Mouse (Mus musculus) forebrain, embryonic 14.5 days (tissue): ENCODE results near the gene Lnx1. TPM values are rescaled to one million over a fixed set of nuclear protein-coding genes. Genes with fewer than 3 reads are reported as not detected.
A peak's percentile ranks its signal among the peaks of the same experiment; 100 is the strongest.

Source experiments
- ATAC-seq: fragments of 200-750 bp; cut with Nextera tagmentation; 2 replicates; pipeline ENCODE4 v1.8.0; 2017; ENCODE audit warnings: mild to moderate bottlenecking, moderate library complexity
- DNase-seq: peaks from one replicate; pipeline ENCODE4 v3.0.0-alpha.2; 2015; ENCODE audit warnings: low spot score
- H3K27ac ChIP-seq: fragments of 300-500 bp; sonication (generic); 2 replicates; pipeline ENCODE4 v1.5.1; 2014; ENCODE audit warnings: low read depth, mild to moderate bottlenecking, control low read depth, low read length, moderate library complexity
- H3K27me3 ChIP-seq: fragments of 300-500 bp; sonication (generic); replicated peaks from 2 replicates; pipeline ENCODE4 v1.6.1; 2014; ENCODE audit warnings: low read length, control low read depth, mixed read lengths; ENCODE audit not compliant: control insufficient read depth, insufficient read depth
- H3K36me3 ChIP-seq: fragments of 300-500 bp; sonication (generic); 2 replicates; pipeline ENCODE4 v1.6.1; 2014; ENCODE audit warnings: low read length, control low read depth; ENCODE audit not compliant: control insufficient read depth, insufficient read depth
- H3K4me1 ChIP-seq: fragments of 300-500 bp; sonication (generic); 2 replicates; pipeline ENCODE4 v1.6.1; 2014; ENCODE audit warnings: antibody characterized with exemption, low read length, control low read depth; ENCODE audit not compliant: control insufficient read depth, insufficient read depth
- H3K4me2 ChIP-seq: fragments of 300-500 bp; sonication (generic); 2 replicates; pipeline ENCODE4 v1.6.1; 2014; ENCODE audit warnings: mild to moderate bottlenecking, control low read depth, low read length
- H3K4me3 ChIP-seq: fragments of 300-500 bp; sonication (generic); 2 replicates; pipeline ENCODE4 v1.5.1; 2014; ENCODE audit warnings: low read depth, low read length, control low read depth
- H3K9ac ChIP-seq: fragments of 300-500 bp; sonication (generic); 2 replicates; pipeline ENCODE4 v1.6.1; 2014; ENCODE audit warnings: mild to moderate bottlenecking, low read length, control low read depth, moderate library complexity
- H3K9me3 ChIP-seq: fragments of 300-500 bp; sonication (generic); replicated peaks from 2 replicates; pipeline ENCODE4 v1.6.1; 2016; ENCODE audit warnings: low read length, control low read depth, mixed read lengths; ENCODE audit not compliant: control insufficient read depth
- WGBS: fragments of 180-500 bp; shearing (Covaris S2); extraction: QIAGEN DNeasy Blood & Tissue Kit; methylation state at CpG from one replicate; pipeline ENCODE4 v1.1.7; 2014; 5-methylcytosine and 5-hydroxymethylcytosine counted together
- polyA plus RNA-seq: library from polyadenylated mRNA; unstranded; fragments of >200 nt; fragmentation: Nextera tagmentation; extraction: Ambion mirVana; gene quantifications from 2 replicates; pipeline ENCODE4 v1.2.1, GENCODE M21; 2014

Lnx1 gene
- polyA plus RNA-seq, 1 experiment from 2014 or later: 2.8 TPM

DNA sequence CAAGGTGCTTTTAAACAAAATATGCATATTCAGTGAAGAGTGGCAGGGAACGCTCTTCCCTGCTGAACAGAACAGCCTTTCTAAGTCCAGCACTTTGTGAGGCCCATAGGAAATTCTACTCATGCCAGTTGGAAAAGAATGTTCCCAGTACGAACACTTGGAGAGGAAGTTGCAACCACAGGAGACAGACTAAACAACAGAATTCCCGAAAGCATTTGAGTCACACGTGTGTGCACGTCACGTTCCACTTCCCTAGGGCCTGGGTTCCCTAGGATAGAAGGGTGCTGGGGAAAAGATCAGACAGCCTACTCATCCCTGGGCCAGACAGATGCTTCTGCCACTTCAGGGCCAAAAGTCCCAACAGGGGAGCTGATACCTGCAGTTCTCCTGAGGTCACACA lies 48.2 kb downstream of the Lnx1 start:
- no peaks in the 10 kb centered on the region for H3K4me1 ChIP-seq
- H3K9ac ChIP-seq: no peak overlapping the region
- 85% methylated on average over 6 of the region's 6 CpGs for WGBS
- H3K9me3 ChIP-seq: no peaks in the 10 kb centered on the region
- no peak overlapping the region for H3K27ac ChIP-seq
- no peak overlapping the region for H3K4me3 ChIP-seq
- no peaks in the 10 kb centered on the region for H3K27me3 ChIP-seq
- ATAC-seq (no peak), DNase-seq (no peak)
- H3K4me2 ChIP-seq: no peak overlapping the region
- no peaks in the 10 kb centered on the region for H3K36me3 ChIP-seq

DNA sequence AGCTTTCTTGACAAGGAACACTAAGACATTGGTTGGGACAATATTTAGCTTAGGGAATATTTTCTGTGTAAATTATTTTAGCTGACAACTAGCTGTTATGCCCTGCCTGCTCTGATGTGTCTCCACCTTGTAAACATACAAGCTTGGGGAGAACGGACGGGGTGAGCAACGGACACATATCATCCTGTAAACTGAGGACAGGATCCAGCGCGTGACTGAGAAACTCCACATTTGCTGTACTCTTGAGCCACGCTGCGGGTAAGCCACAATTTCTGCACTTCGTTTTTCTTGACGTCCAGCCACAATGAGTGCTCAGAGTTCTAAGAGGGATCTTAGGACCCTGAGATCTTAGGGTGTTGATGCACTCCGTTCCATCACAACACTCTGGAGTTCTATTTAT lies 48.9 kb downstream of the Lnx1 start:
- no peak overlapping the region for H3K9ac ChIP-seq
- H3K9me3 ChIP-seq: no peaks in the 10 kb centered on the region
- no peaks in the 10 kb centered on the region for H3K27me3 ChIP-seq
- DNase-seq (no peak), ATAC-seq (no peak)
- 90% methylated on average over 10 of the region's 10 CpGs for WGBS
- no peak overlapping the region for H3K4me3 ChIP-seq
- no peak overlapping the region for H3K4me2 ChIP-seq
- no peaks in the 10 kb centered on the region for H3K36me3 ChIP-seq
- no peaks in the 10 kb centered on the region for H3K4me1 ChIP-seq
- H3K27ac ChIP-seq: no peak overlapping the region

DNA sequence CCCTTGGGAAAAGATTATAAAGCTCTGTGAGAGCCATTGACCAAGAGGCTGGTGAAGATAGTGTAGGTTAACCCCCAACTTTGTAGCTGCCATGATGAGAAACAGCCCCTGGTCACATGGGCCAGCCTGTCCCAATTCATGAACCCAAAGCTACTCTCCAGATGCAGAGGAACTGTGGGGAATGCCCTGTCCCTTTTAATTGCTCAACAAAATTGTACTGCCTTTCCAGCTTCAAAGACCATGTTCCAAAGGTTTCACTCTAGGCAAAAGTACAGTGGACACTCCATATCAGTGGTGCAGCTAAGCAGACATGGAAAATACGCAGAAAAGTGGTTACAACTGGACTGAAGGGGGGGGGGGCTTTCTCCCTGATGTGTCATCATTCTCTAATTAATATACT lies 53.6 kb downstream of the Lnx1 start:
- H3K4me3 ChIP-seq: no peak overlapping the region
- ATAC-seq (no peak), DNase-seq (no peak)
- no peak overlapping the region for H3K27ac ChIP-seq
- 100% methylated on average over 1 of the region's 1 CpGs for WGBS
- no peaks in the 10 kb centered on the region for H3K27me3 ChIP-seq
- H3K4me1 ChIP-seq: no peaks in the 10 kb centered on the region
- H3K4me2 ChIP-seq: no peak overlapping the region
- no peaks in the 10 kb centered on the region for H3K36me3 ChIP-seq
- H3K9me3 ChIP-seq: no peaks in the 10 kb centered on the region
- H3K9ac ChIP-seq: no peak overlapping the region

DNA sequence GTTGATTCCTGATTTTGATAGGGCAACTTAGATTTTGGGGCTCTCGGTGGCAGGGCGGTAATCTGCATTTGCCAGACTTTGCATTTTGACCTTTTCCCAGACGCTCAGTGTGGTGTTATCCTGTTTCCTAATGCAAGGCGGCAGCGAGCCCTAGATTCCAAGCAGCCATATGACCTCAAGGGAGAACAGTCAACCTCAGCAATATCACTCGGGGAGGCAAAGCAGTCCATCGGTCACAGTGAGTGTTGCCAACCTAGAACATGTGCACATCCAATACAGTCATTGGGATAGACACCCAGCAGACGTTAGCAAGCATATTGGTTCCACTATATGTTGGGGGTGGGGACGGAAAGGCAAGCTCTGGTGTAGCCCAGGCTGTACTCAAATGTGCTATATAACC lies 54.5 kb downstream of the Lnx1 start:
- WGBS: 89% methylated on average over 9 of the region's 9 CpGs
- H3K4me2 ChIP-seq: no peak overlapping the region
- no peaks in the 10 kb centered on the region for H3K4me1 ChIP-seq
- DNase-seq (no peak), ATAC-seq (no peak)
- H3K4me3 ChIP-seq: no peak overlapping the region
- H3K9ac ChIP-seq: no peak overlapping the region
- no peak overlapping the region for H3K27ac ChIP-seq
- H3K36me3 ChIP-seq: no peaks in the 10 kb centered on the region
- H3K27me3 ChIP-seq: no peaks in the 10 kb centered on the region
- H3K9me3 ChIP-seq: no peaks in the 10 kb centered on the region

DNA sequence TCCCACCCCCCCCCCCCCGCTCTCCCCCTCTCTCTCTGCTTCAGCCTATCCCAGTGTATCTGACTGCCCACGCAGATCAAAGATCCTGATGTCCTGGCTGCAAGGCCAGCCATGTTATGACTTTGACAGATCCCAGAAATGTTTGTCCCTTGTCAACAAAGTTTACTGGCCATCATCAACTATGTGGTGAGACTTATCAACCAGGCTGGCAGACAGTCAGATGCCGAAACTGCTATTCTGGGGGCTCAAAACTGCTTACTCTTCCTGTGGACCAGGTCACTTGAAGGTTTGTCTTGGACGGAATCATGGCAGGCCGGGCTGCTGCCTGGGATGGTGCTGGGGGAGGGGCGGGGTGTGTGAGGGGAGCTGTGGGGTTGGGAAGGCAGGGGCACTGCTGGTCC lies 55.1 kb downstream of the Lnx1 start:
- 63% methylated on average over 5 of the region's 6 CpGs for WGBS
- Histone ChIP-seq H3K27ac (no peak overlapping the region), H3K9me3 (no peaks in the 10 kb centered on the region), H3K4me1 (no peaks in the 10 kb centered on the region), H3K4me3 (no peak overlapping the region), H3K36me3 (no peaks in the 10 kb centered on the region), H3K27me3 (no peaks in the 10 kb centered on the region), H3K9ac (no peak overlapping the region), H3K4me2 (no peak overlapping the region)
- DNase-seq (no peak), ATAC-seq (no peak)

DNA sequence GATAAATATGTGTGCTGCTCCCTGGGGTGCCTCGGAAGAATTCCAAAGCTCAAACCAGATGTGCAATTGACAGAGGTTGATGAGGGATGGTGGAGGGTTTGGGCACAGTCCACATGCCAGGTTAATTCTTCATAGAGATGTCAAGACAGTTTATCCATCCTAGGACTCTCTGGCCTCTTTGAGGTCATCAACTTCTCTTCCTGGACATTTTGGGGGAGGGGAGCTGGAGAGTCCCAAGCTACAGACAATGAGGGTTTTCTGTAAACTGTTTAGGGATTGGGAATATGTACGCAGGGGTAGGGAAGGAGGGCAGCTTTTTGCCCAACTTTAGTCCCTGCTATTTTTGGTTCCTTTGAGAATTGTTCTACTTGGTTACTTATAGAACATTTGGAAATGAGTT lies 60.4 kb downstream of the Lnx1 start:
- ATAC-seq (no peak), DNase-seq (no peak)
- Histone ChIP-seq H3K4me2 (no peak overlapping the region), H3K4me3 (no peak overlapping the region), H3K9ac (no peak overlapping the region), H3K27me3 (no peaks in the 10 kb centered on the region), H3K4me1 (no peaks in the 10 kb centered on the region), H3K9me3 (no peaks in the 10 kb centered on the region), H3K27ac (no peak overlapping the region), H3K36me3 (no peaks in the 10 kb centered on the region)
- 84% methylated on average over 2 of the region's 2 CpGs for WGBS

DNA sequence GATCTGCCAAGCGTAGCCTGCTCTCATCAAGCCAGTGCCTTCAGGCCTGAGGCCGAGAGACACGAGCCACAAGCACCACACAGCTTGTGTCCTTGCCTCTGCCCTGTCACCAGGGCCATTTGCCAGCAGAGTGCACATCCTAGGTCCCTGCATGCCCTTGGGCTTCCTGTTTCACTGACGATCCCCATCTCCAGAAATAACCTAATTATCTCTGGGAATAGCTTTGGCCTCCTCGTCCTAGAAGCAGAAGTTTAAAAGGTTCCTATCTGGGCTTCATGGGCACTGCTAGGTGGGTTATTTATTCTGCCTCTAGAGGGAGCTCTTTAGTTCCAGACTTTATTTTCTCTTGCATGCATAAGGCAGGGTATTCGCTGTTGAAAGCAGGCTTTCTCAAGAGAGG lies 61.7 kb downstream of the Lnx1 start:
- H3K9ac ChIP-seq: no peak overlapping the region
- WGBS: 65% methylated on average over 6 of the region's 6 CpGs
- no peak overlapping the region for H3K4me2 ChIP-seq
- no peaks in the 10 kb centered on the region for H3K36me3 ChIP-seq
- no peak overlapping the region for H3K27ac ChIP-seq
- H3K27me3 ChIP-seq: no peaks in the 10 kb centered on the region
- no peaks in the 10 kb centered on the region for H3K4me1 ChIP-seq
- ATAC-seq: no peak
- no peak overlapping the region for H3K4me3 ChIP-seq
- no peaks in the 10 kb centered on the region for H3K9me3 ChIP-seq
- peak; percentile 35 for DNase-seq

DNA sequence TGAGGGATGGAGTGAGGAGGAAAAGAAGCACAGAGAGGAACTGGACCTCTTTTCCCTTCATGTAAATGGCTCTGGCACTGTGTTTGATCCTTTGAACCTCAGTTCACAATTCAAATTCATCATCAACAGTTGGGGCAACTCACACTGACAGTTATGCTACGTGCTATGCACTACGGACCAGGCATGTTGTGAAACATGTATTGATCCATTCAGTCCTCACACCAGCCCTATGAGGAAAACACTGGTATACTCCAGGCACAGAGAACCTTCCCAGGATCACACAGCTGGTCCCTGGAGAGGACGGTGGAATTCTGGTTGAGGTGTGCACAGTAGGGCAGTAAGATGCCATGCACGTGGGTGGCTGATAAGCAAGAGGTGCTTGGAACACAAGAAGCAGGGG lies 62.2 kb downstream of the Lnx1 start:
- Histone ChIP-seq H3K9ac (no peak overlapping the region), H3K4me2 (no peak overlapping the region), H3K4me3 (no peak overlapping the region), H3K9me3 (no peaks in the 10 kb centered on the region), H3K36me3 (no peaks in the 10 kb centered on the region), H3K27ac (no peak overlapping the region), H3K27me3 (no peaks in the 10 kb centered on the region), H3K4me1 (no peaks in the 10 kb centered on the region)
- 91% methylated on average over 4 of the region's 4 CpGs for WGBS
- ATAC-seq (no peak), DNase-seq (no peak)

DNA sequence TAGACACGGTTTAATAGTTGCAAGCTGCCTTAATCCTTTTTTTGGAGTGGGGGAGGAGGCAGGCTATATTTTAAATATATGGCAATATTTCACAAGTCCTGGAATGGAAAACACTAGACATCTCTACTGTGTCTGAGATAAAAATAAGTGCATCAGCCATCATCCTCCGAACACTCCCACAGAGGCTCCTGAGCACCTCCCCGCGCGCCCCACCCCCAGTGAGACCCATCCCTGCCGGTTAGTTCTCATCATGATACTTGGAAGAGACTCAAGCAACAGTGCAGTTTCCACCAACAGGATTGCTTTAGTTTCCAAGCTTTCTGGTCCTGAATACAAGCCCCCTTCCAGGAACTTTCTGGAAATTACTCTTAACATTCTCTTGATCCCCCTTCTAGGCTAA lies 63.2 kb downstream of the Lnx1 start:
- Histone ChIP-seq H3K4me3 (no peak overlapping the region), H3K4me2 (no peak overlapping the region), H3K9ac (no peak overlapping the region), H3K4me1 (no peaks in the 10 kb centered on the region), H3K36me3 (no peaks in the 10 kb centered on the region), H3K27me3 (no peaks in the 10 kb centered on the region), H3K27ac (no peak overlapping the region), H3K9me3 (no peaks in the 10 kb centered on the region)
- ATAC-seq (no peak), DNase-seq (no peak)
- WGBS: 91% methylated on average over 6 of the region's 6 CpGs

DNA sequence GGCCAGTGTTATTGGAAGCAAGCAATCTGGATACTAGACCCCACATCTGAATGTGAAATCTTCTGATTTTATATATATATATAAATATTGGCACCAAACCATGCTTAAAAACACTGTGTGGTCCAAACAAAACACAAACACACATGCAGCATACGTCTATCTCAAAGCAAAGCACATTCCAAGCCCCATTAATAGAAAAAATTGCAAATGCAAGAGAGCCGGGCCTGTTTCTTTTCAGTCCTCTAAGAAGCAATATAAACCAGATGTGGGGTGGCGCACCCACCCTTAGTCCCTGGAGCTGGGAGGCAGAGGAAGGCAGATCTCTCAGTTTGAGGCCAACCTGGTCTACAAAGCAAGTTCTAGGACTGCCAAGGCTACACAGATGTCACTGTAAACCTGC lies 68.3 kb downstream of the Lnx1 start:
- no peak overlapping the region for H3K4me2 ChIP-seq
- WGBS: 83% methylated on average over 3 of the region's 3 CpGs

More for the DNA sequence above, 68.3 kb downstream of the Lnx1 start:
- H3K9ac ChIP-seq: no peak overlapping the region
- H3K4me1 ChIP-seq: no peaks in the 10 kb centered on the region
- H3K9me3 ChIP-seq: no peaks in the 10 kb centered on the region
- no peaks in the 10 kb centered on the region for H3K36me3 ChIP-seq
- DNase-seq (no peak), ATAC-seq (no peak)
- H3K27me3 ChIP-seq: no peaks in the 10 kb centered on the region
- H3K27ac ChIP-seq: no peak overlapping the region
- H3K4me3 ChIP-seq: no peak overlapping the region
